Mouse (Mus musculus) adrenal gland, postnatal 36 days (tissue): ENCODE measurements at regions not wholly inside any gene's neighbourhood (a gene's known extent, or its start where the extent isn't known, plus 50 kb on each side); places are given as distances from the start of the nearest gene placed in this dataset.
A peak's percentile ranks its signal among the peaks of the same experiment; 100 is the strongest.

Source experiments
- DNase-seq, 2 experiments: peaks; one replicate each; pipeline ENCODE4 v3.0.0; 2021; ENCODE audit warnings: mixed read lengths in 1 of 2

DNA sequence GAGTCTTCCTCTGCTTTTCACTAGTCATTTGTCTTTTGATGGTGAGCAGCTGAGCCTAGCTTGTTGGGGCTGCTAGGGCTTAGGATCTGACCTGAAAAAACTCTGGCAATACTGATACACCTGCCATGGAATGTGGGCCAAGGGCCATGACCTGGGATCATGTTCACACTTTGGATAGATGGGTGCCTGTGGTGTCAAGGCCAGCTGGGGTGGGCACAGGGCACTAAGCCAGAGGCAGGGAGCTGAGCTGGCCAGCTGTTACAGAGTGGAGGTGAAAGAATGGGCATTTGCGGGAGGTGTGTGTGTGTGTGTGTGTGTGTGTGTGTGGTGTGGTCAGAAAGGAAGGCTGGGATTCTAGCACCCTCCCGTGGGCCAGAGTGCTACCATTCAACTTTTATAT, 105.6 kb upstream of the Auts2 start:
- no peak for DNase-seq

GRCm38 (mm10) chr5:132644646-132645172, 101.6 kb upstream of the Auts2 start:
- DNase-seq, result no peak

DNA sequence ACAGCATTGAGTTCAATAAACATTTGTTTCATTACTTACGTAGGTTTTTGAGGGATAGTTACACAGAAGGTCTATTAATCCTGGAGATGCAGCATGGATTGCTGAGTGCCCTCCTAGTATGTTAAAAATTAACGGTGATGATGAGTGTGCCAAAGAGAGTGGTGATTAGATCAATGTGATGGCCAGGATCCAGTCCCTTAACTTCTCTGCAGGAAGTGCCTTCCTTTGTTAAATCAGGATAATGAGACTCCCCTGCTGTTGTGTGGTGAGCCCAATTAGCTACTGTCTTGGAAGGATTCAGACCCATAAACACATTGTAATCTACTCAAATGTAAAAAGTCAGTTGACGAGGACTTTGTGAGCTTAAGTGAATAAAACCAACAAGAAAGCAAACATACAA, 100.1 kb upstream of the Auts2 start:
- no peak for DNase-seq

GRCm38 (mm10) chr5:132633198-132633884, 90.2 kb upstream of the Auts2 start:
- DNase-seq, result peak; percentile 15 to 22

- no peak for DNase-seq
Observed at GRCm38 (mm10) chr5:132621751-132622150, 78.6 kb upstream of the Auts2 start.

- DNase-seq, result no peak
Observed at GRCm38 (mm10) chr5:132617241-132617640, 74.1 kb upstream of the Auts2 start.

DNA sequence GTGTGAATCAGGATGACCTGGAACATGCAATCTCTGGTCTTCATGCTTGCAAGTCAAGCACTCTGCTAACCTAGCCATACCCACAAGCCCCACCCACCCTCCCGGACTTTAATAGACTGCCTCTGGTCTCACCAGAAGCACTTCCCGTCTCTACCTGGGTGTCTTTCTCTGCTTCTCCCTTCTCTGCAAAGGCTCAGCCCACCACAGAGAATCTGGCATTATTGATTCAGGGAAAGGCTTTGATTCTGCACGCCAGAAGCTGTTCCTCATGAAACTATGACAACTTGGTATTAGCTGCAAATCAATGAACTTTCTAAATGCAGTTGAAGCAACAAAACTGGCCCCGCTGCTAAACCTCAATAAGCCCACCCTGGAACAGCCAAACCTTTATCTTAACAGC, 66.1 kb upstream of the Auts2 start:
- no peak for DNase-seq

- no peak for DNase-seq
Observed at GRCm38 (mm10) chr5:132606216-132606615, 63.1 kb upstream of the Auts2 start.

DNA sequence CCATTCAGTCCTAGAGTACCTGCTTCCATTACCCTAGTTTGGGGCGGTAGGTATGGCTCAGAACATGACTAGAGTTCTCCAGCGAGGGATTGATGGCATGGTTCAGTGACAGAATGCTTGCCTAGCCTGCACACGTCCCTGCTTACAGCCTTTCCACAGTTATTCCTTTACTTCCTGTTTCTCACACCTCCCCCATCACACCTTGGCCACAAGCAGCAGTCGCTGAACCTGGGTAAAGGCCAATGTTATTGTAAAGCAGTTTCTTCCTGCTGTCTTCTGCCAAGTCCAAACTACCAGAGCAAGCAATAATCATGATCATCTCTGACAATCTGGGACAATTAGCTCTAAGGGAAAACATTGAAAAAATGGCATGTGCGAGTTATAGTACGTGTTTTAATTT, 51.7 kb upstream of the Auts2 start:
- DNase-seq, result no peak
